Mouse (Mus musculus) thymus, adult 2 months (tissue): ENCODE measurements around the gene Moap1. TPM values are rescaled to one million over a fixed set of nuclear protein-coding genes. Genes with fewer than 3 reads are reported as not detected.
A peak's percentile ranks its signal among the peaks of the same experiment; 100 is the strongest.

Source experiments
- DNase-seq: peaks from one replicate; pipeline ENCODE4 v3.0.0; 2021
- H3K27ac ChIP-seq: fragments of 200-500 bp; 2 replicates; pipeline ENCODE4 v1.5.1; 2012; ENCODE audit warnings: low read length, control low read depth; ENCODE audit not compliant: control insufficient read depth, insufficient read depth
- H3K27me3 ChIP-seq: fragments of 200-500 bp; 2 replicates; pipeline ENCODE4 v1.6.1; 2012; ENCODE audit warnings: mild to moderate bottlenecking, low read length, moderate library complexity, mixed read lengths; ENCODE audit not compliant: control insufficient read depth, insufficient read depth
- H3K36me3 ChIP-seq: fragments of 200-500 bp; 2 replicates; pipeline ENCODE4 v1.6.1; 2012; ENCODE audit warnings: mild to moderate bottlenecking, low read length, moderate library complexity; ENCODE audit not compliant: control insufficient read depth, insufficient read depth
- H3K4me1 ChIP-seq: fragments of 200-500 bp; replicated peaks from 2 replicates; pipeline ENCODE4 v1.6.1; 2012; ENCODE audit warnings: low read length; ENCODE audit not compliant: control insufficient read depth, insufficient read depth
- H3K4me3 ChIP-seq: fragments of 200-500 bp; 2 replicates; pipeline ENCODE4 v1.5.1; 2012; ENCODE audit warnings: mild to moderate bottlenecking, low read length, control low read depth, moderate library complexity; ENCODE audit not compliant: control insufficient read depth, insufficient read depth
- CTCF ChIP-seq: fragments of 200-500 bp; IDR thresholded peaks from 2 replicates; pipeline ENCODE4 v1.5.1; 2012; ENCODE audit warnings: mild to moderate bottlenecking, control low read depth, low read length, moderate library complexity, borderline replicate concordance; ENCODE audit not compliant: control insufficient read depth, poor library complexity, insufficient read depth; ENCODE audit errors: extremely low read depth
- POLR2A ChIP-seq: fragments of 200-500 bp; IDR thresholded peaks from 2 replicates; pipeline ENCODE4 v1.6.1; 2012; ENCODE audit warnings: mild to moderate bottlenecking, low read length, control low read depth, moderate library complexity; ENCODE audit not compliant: control insufficient read depth, poor library complexity, insufficient read depth; ENCODE audit errors: extremely low read depth
- WGBS: fragments of 180-500 bp; shearing (Covaris S2); methylation state at CpG from one replicate; pipeline ENCODE4 v1.1.7; 2018; 5-methylcytosine and 5-hydroxymethylcytosine counted together
- polyA plus RNA-seq: library from polyadenylated mRNA; depleted of rRNA; stranded (reverse); fragments of >200 nt; gene quantifications from 2 replicates; pipeline ENCODE4 v1.2.3, GENCODE M21; 2012; rRNA removed

Gene Moap1
- 0.71 and 1.3 TPM in 2 replicates for polyA plus RNA-seq

DNA sequence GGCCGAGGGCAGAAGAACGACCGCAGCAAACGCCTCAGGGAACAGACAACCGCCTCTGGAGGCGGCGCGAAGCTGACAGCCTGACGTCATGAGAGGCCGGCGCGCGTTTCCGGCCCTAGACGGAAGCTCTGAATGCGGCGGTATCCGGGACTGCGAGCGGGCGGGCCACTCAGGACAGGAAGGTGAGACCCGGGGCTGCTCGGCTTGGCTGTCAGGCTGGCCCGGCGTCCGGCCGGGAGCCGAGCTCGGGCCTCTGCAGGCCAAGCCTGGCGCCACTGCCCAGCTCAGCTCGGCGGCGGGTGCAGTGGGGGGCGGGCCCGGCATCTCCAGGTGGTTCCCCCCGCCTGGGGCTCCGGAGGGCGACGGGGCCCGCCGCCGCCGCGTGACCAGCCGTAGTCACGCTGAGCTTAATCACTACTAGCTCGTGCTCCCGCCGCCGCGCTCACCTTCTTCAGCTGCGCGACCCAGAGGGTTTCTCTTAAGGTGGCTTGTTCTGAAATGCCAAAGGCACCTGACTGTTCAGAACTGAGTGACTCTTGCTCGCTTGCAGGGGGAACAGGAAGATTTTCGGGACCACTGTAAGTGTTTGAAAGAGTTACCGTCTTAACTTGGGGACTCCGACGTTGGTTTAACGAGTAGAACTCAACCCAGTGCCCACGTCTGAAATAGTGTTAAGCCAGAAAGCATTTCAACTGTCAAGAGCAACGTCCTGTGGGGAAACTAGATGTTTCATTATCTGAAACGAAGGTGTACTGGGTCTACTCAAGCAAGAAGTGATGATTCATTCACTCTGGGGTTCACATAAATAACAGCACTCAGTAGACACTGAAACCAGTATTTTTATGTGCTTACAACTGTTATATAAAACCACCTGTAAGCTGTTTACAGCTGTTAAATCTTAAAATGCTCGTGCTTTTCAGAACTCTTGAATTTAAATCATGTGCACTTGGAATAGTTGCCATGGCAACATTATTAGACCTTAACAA lies at the start of gene Moap1, which contains the start of gene Tmem251:
Moap1 (minus strand) TSS at position 73 of the 986 bp plus-strand sequence.
Tmem251 (plus strand) TSS at position 174 of the 986 bp plus-strand sequence.
- TF ChIP-seq POLR2A, result peak; percentile 76
- 0 out of 2 replicates have a peak, but pooled peaks have one; percentile 10 for TF ChIP-seq CTCF
- peaks cover 10% of the 10 kb centered on the region for H3K4me1 ChIP-seq
- H3K27me3 ChIP-seq, result no peaks in the 10 kb centered on the region
- peak; percentile 90 for DNase-seq
- H3K27ac ChIP-seq, result peak within 1 kb of the TSS; percentile 13; the same call in 1 of the 2 replicates
- WGBS, result under 1% methylated on average over 63 of the region's 63 CpGs
- 0 out of 2 replicates have a peak, but pooled peaks cover 3% of the 10 kb centered on the region for H3K36me3 ChIP-seq
- H3K4me3 ChIP-seq, result peak within 1 kb of the TSS; percentile 75

DNA sequence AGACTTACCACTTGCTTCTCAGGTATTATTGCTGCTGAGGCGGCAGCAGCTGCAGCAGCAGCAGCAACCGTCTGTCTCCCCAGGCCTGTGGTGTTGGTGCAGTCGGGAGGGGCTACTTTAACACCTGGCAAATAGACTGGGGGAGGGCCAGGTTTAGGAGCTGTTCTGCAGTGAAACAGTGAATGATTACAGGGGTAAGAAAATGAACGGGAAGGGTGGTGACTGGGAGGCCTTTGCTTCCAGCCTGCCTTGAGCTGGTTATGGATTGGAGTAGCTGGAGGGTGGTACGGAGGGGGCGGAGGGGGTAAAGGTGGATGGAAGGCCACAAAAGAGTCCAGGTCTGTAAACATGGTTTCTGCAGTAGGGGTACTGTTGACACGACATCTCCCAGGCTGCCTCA lies 44.5 kb upstream of the Moap1 start:
- Histone ChIP-seq H3K27ac (peak overlapping the region; percentile 89), H3K4me3 (no peak overlapping the region), H3K36me3 (peaks cover 24% of the 10 kb centered on the region), H3K4me1 (peaks cover 35% of the 10 kb centered on the region), H3K27me3 (no peaks in the 10 kb centered on the region)
- TF ChIP-seq POLR2A, result no peak
- TF ChIP-seq CTCF, result no peak
- WGBS, result 61% methylated on average over 7 of the region's 7 CpGs
- DNase-seq, result peak; percentile 74

DNA sequence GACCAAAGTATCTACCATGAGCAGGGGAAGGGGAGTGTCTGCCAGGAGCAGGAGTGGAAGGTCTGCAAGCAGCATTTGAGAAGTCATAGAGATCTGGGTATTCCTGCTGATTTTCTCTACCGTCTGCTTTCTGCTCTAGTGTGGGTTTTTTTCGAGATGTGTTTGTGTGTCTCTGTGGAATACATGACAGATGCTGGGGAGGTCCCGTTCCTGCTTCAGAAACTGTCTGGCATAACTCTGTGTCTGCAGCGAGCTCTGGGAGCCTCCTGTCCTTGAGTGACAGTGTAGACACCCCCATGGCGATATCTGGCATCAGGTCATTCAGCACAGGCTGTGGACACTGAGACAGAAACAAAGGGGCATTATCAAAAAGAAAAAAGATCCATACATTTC lies 42.1 kb upstream of the Moap1 start:
- Histone ChIP-seq H3K27ac (no peak overlapping the region), H3K36me3 (peaks cover 14% of the 10 kb centered on the region), H3K27me3 (no peaks in the 10 kb centered on the region), H3K4me3 (no peak overlapping the region), H3K4me1 (peaks cover 34% of the 10 kb centered on the region)
- TF ChIP-seq CTCF (no peak), POLR2A (no peak)
- WGBS, result 93% methylated on average over 5 of the region's 5 CpGs
- no peak for DNase-seq

- TF ChIP-seq CTCF (no peak), POLR2A (no peak)
- no peak overlapping the region for H3K4me3 ChIP-seq
- peaks cover 30% of the 10 kb centered on the region for H3K4me1 ChIP-seq
- no peaks in the 10 kb centered on the region for H3K27me3 ChIP-seq
- peak overlapping the region; percentile 54; the same call in 1 of the 2 replicates for H3K27ac ChIP-seq
- 89% methylated on average over 19 of the region's 19 CpGs for WGBS
- H3K36me3 ChIP-seq, result peaks cover 10% of the 10 kb centered on the region; the same call in 1 of the 2 replicates
- no peak for DNase-seq
These were observed 41.6 kb upstream of the Moap1 start for GRCm38 (mm10) chr12:102784899-102785592.

GRCm38 (mm10) chr12:102782841-102783240 lies 39.4 kb upstream of the Moap1 start:
- H3K27me3 ChIP-seq, result no peaks in the 10 kb centered on the region
- peak; percentile 52 for DNase-seq
- H3K36me3 ChIP-seq, result peaks cover 10% of the 10 kb centered on the region; the same call in 1 of the 2 replicates
- no peak overlapping the region for H3K4me3 ChIP-seq
- 28% methylated on average over 5 of the region's 5 CpGs for WGBS
- peak overlapping the region; percentile 96 for H3K27ac ChIP-seq
- TF ChIP-seq CTCF (no peak), POLR2A (no peak)
- H3K4me1 ChIP-seq, result peaks cover 29% of the 10 kb centered on the region

- H3K36me3 ChIP-seq, result peaks cover 20% of the 10 kb centered on the region
These were observed 36.0 kb upstream of the Moap1 start for GRCm38 (mm10) chr12:102779452-102779851.

More at GRCm38 (mm10) chr12:102779452-102779851, 36.0 kb upstream of the Moap1 start:
- no peak for TF ChIP-seq POLR2A
- TF ChIP-seq CTCF, result no peak
- Histone ChIP-seq H3K27ac (no peak overlapping the region), H3K27me3 (no peaks in the 10 kb centered on the region), H3K4me1 (peaks cover 22% of the 10 kb centered on the region), H3K4me3 (no peak overlapping the region)
- no peak for DNase-seq
- WGBS, result 95% methylated on average over 3 of the region's 3 CpGs
